Mouse (Mus musculus) c-Kit-positive CD71-negative TER-119-negative erythroid progenitor cells, embryonic 14.5 days (primary cell): ENCODE data around the gene 4933427D14Rik.

Source experiments
- DNase-seq: peaks from one replicate; pipeline ENCODE4 v3.0.0-alpha.2; 2013; ENCODE audit warnings: low read depth

The 4933427D14Rik gene

DNA sequence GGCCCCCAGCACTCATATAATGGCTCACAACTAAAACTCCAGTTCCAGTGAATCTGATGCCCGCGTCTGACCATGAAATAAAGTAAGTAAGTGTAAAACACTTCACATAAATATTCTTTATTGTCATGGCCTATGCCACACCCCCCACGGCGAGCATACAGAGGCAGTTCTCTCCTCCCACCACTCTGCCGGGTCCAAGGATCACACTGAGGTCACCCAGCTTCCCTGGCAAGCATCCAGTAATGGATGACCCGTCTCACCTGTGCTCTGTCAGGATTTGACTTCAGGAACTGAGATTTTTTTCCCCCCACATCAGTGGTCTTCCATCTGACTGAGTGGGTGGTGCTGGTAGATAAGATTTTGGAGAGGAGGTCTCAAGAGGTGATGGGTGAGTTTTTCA is 67.1 kb downstream of the 4933427D14Rik start:
- DNase-seq, result no peak

DNA sequence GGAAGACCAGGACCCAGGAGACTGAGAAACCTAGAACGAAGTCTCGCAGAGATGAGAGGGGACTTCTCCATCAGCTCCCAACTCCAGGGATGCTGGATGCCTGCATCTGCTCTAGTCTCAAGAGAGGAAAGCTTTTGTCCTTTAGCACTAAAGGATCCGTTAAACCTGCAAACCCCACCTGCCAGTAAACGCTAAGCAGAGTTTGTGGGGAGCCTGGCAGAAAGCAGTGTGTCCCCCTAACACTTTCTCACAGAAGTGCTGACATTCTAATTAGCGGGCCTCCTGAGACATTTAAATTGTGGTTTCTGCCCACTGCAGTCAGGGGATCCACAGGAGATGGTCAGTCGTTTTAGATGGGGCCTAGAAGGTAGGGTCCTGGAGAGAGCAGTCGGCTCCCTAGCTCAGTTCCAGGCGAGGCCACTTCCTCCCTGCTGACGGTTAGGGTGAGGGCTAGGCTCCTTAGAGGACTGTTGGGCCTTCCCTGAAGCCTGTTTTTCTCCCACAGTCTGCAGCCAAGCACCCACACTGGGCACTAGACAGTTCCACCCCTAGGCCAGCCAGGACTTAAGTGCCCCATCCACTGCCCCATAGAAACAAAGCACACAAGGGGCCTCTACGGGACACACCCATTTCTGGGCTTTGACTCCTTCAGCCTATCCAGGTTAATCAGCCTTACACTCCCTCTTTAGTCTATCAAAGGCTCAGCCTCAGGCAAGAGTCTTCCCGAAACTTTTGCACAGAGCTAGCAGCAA is 70.9 kb downstream of the 4933427D14Rik start:
- no peak for DNase-seq

GRCm38 (mm10) chr11:72135383-72136158 is 71.7 kb downstream of the 4933427D14Rik start, which contains the start of gene Pitpnm3:
TSS of gene Pitpnm3 (minus strand) at chr11:72135778.
- DNase-seq, result no peak

DNA sequence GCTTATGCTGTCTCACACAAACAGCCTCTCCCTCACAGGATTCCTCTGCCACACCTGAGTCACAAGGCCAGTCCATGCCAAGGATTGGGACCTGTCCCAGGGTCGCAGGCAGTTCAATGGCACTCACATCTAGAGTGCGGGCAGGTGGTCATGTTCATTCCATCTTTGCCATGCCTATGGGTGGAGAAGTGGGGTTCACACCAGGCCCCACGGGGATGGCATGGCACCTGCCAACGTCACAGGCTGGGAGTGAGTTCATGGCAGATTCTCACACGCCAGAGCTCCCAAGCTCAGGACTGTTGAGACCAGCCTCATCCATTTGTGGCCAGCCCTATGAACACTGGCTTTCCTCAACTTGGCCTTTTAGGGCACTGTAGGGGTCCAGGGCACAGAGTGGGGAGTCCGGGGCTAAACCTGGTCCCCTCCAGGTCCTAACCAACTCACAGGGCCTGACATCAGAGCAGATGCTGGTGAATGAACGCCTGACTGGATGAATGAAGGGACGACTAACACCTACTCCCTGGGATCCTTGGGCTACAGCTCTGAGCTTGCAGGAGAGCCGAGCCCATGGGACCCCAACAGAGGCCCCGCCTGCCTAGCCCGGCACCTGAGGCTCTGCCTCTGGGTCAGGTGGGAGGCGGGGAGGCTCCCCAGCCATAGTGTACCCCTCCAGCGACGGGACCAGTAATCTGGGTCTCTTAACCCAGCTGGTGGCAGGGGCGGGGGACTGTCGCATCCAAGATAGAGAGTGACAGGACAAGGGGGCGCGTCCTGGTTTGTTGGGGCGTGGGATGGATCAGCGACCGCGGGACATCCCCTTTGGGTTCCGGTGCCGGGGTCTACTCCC is 72.5 kb downstream of the 4933427D14Rik start:
- no peak for DNase-seq

- DNase-seq, result no peak
Measured at GRCm38 (mm10) chr11:72133075-72133474, 74.2 kb downstream of the 4933427D14Rik start.

DNA sequence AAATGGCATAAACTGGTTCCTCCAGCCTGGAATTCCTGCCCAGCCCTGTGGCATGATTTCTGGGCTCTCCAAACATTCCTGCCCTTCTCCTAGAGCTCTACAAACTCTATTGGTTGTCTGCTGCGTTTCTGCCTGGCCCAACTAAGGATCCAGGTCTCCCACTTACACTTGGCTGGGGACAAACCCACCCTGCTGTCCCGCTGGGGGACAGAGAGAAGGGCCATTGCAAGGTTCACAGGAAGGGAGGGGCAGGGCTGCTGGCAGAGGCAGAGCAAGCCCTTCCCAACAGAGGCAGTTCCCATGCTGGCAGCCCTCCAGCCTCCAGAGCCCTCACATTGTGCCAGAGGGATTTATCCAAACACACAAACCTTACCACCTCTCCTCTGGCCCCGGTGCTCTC is 75.0 kb downstream of the 4933427D14Rik start:
- no peak for DNase-seq

DNA sequence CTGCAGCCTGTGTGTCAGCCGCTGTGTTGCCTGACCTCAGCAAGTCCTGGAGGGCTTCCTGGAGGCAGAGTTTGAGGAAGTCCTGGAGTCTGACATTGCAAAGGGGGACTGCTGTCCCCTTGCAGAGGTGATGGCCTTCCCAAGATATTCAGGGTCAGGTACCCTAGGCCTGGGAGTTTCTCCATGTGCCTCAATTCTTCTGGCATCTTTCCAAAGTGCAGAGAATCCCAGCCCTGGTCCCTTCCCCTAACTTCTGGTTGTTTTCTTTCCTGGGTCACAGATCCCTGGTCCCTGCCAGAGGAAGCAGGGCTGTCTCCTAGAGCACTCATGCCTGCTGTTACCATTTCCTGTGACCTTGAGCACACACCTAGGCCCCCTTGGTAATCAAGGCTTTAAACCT is 75.6 kb downstream of the 4933427D14Rik start:
- DNase-seq, result no peak

GRCm38 (mm10) chr11:72130905-72131304 is 76.4 kb downstream of the 4933427D14Rik start:
- no peak for DNase-seq

- no peak for DNase-seq
Measured at GRCm38 (mm10) chr11:72130472-72130871, 76.8 kb downstream of the 4933427D14Rik start.

DNA sequence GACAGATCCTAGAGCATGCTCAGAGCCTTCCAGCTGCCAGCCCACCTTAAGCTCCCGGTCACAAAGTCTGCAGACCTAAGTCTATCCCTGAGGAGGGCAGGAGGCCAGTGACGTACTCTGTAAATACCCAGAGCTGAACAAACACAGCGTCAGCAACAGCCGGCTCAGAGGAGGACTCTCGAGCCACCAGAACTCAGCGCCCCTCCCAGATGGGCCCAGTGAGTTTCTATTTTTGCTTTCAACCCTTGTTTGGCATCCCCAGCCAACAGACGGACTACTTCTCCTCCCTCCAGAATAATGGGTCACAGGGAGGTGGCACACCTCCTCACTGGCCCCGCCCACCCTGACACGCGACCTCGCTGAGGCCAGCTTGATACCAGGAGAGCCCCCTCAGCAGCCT is 77.2 kb downstream of the 4933427D14Rik start:
- no peak for DNase-seq

- no peak for DNase-seq
Measured at GRCm38 (mm10) chr11:72129032-72129894, 78.0 kb downstream of the 4933427D14Rik start.

GRCm38 (mm10) chr11:72127450-72128189 is 79.6 kb downstream of the 4933427D14Rik start:
- no peak for DNase-seq

- no peak for DNase-seq
Measured at GRCm38 (mm10) chr11:72125781-72126180, 81.5 kb downstream of the 4933427D14Rik start.

DNA sequence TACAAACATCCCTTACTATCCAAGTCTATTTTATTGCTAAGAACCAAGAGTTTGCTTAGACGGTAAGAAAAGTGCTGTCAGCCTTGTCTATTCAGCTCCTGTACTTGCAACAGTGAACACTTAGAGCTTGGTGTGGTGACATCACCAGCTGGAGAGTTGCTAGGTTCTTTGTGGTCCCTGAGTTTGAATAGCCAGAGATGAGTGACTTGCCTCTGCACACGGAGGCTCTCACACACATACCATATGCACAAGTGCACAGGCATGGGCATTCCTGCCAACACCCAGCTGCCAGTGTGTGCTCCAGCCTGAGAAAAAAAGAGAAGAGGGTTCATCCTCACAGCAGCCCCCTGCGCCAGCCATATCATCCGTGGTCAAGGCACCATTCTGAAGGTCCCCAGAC is 83.7 kb downstream of the 4933427D14Rik start:
- no peak for DNase-seq

GRCm38 (mm10) chr11:72120354-72120753 is 86.9 kb downstream of the 4933427D14Rik start:
- no peak for DNase-seq

GRCm38 (mm10) chr11:72118630-72119029 is 88.6 kb downstream of the 4933427D14Rik start:
- DNase-seq, result no peak

GRCm38 (mm10) chr11:72113296-72113695 is 94.0 kb downstream of the 4933427D14Rik start:
- no peak for DNase-seq

DNA sequence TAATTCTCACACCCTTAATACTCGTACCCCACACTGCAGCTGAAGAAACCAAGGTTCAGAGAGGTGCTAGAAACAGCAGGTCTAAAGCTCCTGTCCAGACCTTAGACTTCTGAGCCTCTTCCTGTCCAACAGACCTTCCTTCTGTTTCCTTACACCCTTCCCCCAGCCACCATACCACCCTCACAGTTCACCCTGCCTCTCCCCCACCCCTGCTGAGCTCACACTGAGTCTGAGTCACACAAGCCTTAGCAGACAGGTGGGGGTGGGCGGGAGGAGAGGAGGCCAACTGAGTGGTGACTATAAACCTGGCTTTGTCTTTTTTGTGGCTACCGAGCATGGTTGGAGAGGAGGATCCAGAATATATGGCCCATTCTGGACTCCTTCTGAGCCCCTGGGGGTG is 96.5 kb downstream of the 4933427D14Rik start:
- no peak for DNase-seq

DNA sequence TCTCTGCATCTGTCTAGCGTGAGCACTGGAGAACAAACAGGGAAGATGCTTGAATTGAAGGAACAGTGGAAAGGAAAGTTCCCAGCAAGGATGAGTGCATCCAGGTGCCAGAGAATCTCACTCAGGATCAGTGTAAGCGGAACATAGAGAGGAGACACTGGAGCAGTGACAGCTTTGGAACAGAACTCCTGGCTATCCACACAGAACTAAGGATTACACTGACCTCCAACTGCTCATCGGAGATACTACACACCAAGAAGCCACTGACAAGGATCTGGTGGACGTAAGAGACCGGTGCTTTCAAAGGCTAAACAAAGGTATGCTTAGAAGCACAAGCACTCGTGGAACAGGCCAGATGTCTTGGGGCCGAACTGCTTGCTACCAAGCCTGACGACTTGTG is 103.0 kb downstream of the 4933427D14Rik start:
- DNase-seq, result no peak
